Mouse (Mus musculus) monocyte, adult 2 months (primary cell): Measurements from ENCODE around the gene Ugt2a2.
"Not testable (repeated sequence)": the region's sequence is repeated elsewhere in the genome, so short reads cannot be mapped to it uniquely, and the experiment has no call there.

ENCODE experiments used
- DNase-seq, 2 experiments: peaks; one replicate each; pipeline ENCODE4 v3.0.0; 2022; ENCODE audit warnings: low spot score in 2 of 2, low read depth in 1 of 2

Gene Ugt2a2

GRCm38 (mm10) chr5:87482160-87482559, at the start of gene Ugt2a2:
Gene Ugt2a2 (minus strand): TSS chr5:87482260.
- no peak for DNase-seq

- DNase-seq: not testable (repeated sequence)
Measured at GRCm38 (mm10) chr5:87523561-87523960, 41.5 kb upstream of the Ugt2a2 start.

GRCm38 (mm10) chr5:87505776-87506458, 23.9 kb upstream of the Ugt2a2 start:
- no peak for DNase-seq

- DNase-seq: no peak
Measured at GRCm38 (mm10) chr5:87502687-87503086, 20.6 kb upstream of the Ugt2a2 start.

- DNase-seq: no peak
Measured at GRCm38 (mm10) chr5:87499341-87499740, 17.3 kb upstream of the Ugt2a2 start.

- no peak for DNase-seq
Measured at GRCm38 (mm10) chr5:87498936-87499335, 16.9 kb upstream of the Ugt2a2 start.

- DNase-seq: no peak
Measured at GRCm38 (mm10) chr5:87490771-87491170, 8.7 kb upstream of the Ugt2a2 start, which contains the start of gene Ugt2a1. Gene Ugt2a1 (minus strand): TSS chr5:87490871.

GRCm38 (mm10) chr5:87486706-87487105, 4.6 kb upstream of the Ugt2a2 start, which contains the start of gene Gm43638:
Gene Gm43638 (minus strand): TSS chr5:87486806.
- not testable (repeated sequence) for DNase-seq

GRCm38 (mm10) chr5:87458810-87459209, 23.2 kb downstream of the Ugt2a2 start:
- DNase-seq: no peak

GRCm38 (mm10) chr5:87457701-87458100, 24.4 kb downstream of the Ugt2a2 start:
- no peak for DNase-seq

GRCm38 (mm10) chr5:87456216-87456850, 25.7 kb downstream of the Ugt2a2 start:
- no peak for DNase-seq

GRCm38 (mm10) chr5:87455519-87455918, 26.5 kb downstream of the Ugt2a2 start:
- DNase-seq: no peak

GRCm38 (mm10) chr5:87452514-87452913, 29.5 kb downstream of the Ugt2a2 start:
- DNase-seq: not testable (repeated sequence)

GRCm38 (mm10) chr5:87436264-87436663, 45.8 kb downstream of the Ugt2a2 start:
- no peak for DNase-seq

- no peak for DNase-seq
Measured at GRCm38 (mm10) chr5:87425676-87426075, 56.4 kb downstream of the Ugt2a2 start.

GRCm38 (mm10) chr5:87424041-87424440, 58.0 kb downstream of the Ugt2a2 start, which contains the start of gene Ugt2b38:
Gene Ugt2b38 (minus strand): TSS chr5:87424203.
- DNase-seq: not testable (repeated sequence)
